Mouse (Mus musculus): ENCODE results near the gene Sema4d. TPM values are rescaled to one million over a fixed set of nuclear protein-coding genes. Genes with fewer than 3 reads are reported as not detected.
A peak's percentile ranks its signal among the peaks of the same experiment; 100 is the strongest.

Gene Sema4d
- total and polyA plus RNA-seq, 3 experiments = 12.8 to 67.1 (median 16.7) TPM

DNA sequence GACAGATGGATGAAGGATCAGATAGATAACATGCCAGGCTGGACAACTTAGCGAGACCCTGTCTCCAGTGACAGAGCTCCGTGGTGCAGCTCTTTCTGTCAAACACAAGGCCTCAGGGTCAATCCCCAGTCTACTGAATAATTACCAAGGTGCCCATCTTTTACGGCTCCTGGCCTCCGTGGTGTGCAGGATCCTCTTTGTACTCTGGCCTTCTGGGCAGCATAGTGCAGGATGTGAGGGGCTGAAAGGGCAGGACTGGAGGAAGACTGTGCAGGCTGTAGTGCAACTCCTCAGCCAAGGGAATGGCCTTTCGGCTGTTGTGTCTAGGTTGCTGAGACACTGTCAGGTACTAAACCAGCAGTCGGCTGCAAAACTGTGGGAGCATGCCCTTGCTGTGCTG, 140.4 kb downstream of the Sema4d start:
- dilution Hi-C loops (cut with MboI; ENCODE audit: extremely low pct_ligation_motif_present, extremely low pct_unique_long_range_greater_than_20kb, low sequenced_read_pairs) (no loop called here), in situ Hi-C loops (cut with MboI; ENCODE audit: low pct_ligation_motif_present, low pct_unique_long_range_greater_than_20kb, low sequenced_read_pairs) (no loop called here)
- Histone ChIP-seq H3K36me3 (replicated peaks in 1 of 2; ENCODE audit: control insufficient read depth in 1 of 2, insufficient read depth in 1 of 2, low read length in 1 of 2) (peaks cover 47 to 70% of the 10 kb centered on the region in 2 experiments), H3K4me2 (ENCODE audit: insufficient read depth, low read depth, poor library complexity, severe bottlenecking) (no peak overlapping the region), H3K9ac (ENCODE audit: insufficient read depth, low read depth) (no peak overlapping the region), H3K27me3 (replicated peaks) (no peaks in the 10 kb centered on the region), H3K27ac (ENCODE audit: insufficient read depth, low read depth) (no peak overlapping the region), H3K79me2 (replicated peaks; ENCODE audit: control insufficient read depth, extremely low read depth, insufficient read depth, poor library complexity, severe bottlenecking) (peaks cover 41% of the 10 kb centered on the region), H3K9me3 (replicated peaks; ENCODE audit: low read length) (no peaks in the 10 kb centered on the region), H3K4me1 (ENCODE audit: control insufficient read depth in 1 of 2, insufficient read depth in 2 of 2) (peaks cover 5 to 24% of the 10 kb centered on the region in 2 experiments), H3K4me3 (replicated peaks in 1 of 3; ENCODE audit: low read depth in 2 of 3, low read length in 2 of 3, poor library complexity in 1 of 3) (no peak overlapping the region)
- no peak for TF ChIP-seq ELF1 (IDR thresholded peaks at IDR 0.05; ENCODE audit: low read depth, low read length)
- TF ChIP-seq MEF2A (IDR thresholded peaks at IDR 0.05; ENCODE audit: borderline replicate concordance, low read depth, low read length) = no peak
- TF ChIP-seq ZC3H11A (IDR thresholded peaks at IDR 0.05; ENCODE audit: low read depth, low read length) = no peak
- TF ChIP-seq JUND (conservative IDR thresholded peaks at IDR 0.05; ENCODE audit: low read depth, low read length) = no peak
- no peak for TF ChIP-seq RCOR1 (conservative IDR thresholded peaks at IDR 0.05; ENCODE audit: low read depth, low read length)
- no peak for TF ChIP-seq CTCF (conservative IDR thresholded peaks at IDR 0.05 in 1 of 2, IDR thresholded peaks at IDR 0.05 in 1 of 2; ENCODE audit: low read depth in 2 of 2, low read length in 2 of 2)
- no peak for TF ChIP-seq TCF12 (IDR thresholded peaks at IDR 0.05; ENCODE audit: low read depth, low read length)
- TF ChIP-seq SIN3A (IDR thresholded peaks at IDR 0.05; ENCODE audit: low read length) = no peak
- no peak for TF ChIP-seq ZNF384 (IDR thresholded peaks at IDR 0.05; ENCODE audit: low read depth, low read length)
- TF ChIP-seq MAZ (IDR thresholded peaks at IDR 0.05; ENCODE audit: low read depth, low read length) = no peak
- TF ChIP-seq SMC3 (IDR thresholded peaks at IDR 0.05; ENCODE audit: low read depth, low read length) = no peak
- TF ChIP-seq USF2 (conservative IDR thresholded peaks at IDR 0.05; ENCODE audit: low read depth, low read length) = no peak
- no peak for TF ChIP-seq E2F4 (IDR thresholded peaks at IDR 0.05; ENCODE audit: insufficient replicate concordance, low read depth, low read length)
- no peak for TF ChIP-seq IRF4 (IDR thresholded peaks at IDR 0.05; ENCODE audit: low read depth, low read length)
- no peak for TF ChIP-seq POLR2AphosphoS2 (IDR thresholded peaks at IDR 0.05; ENCODE audit: low read depth, low read length)
- DNase-seq (ENCODE audit: extremely low read depth) = no peak

DNA sequence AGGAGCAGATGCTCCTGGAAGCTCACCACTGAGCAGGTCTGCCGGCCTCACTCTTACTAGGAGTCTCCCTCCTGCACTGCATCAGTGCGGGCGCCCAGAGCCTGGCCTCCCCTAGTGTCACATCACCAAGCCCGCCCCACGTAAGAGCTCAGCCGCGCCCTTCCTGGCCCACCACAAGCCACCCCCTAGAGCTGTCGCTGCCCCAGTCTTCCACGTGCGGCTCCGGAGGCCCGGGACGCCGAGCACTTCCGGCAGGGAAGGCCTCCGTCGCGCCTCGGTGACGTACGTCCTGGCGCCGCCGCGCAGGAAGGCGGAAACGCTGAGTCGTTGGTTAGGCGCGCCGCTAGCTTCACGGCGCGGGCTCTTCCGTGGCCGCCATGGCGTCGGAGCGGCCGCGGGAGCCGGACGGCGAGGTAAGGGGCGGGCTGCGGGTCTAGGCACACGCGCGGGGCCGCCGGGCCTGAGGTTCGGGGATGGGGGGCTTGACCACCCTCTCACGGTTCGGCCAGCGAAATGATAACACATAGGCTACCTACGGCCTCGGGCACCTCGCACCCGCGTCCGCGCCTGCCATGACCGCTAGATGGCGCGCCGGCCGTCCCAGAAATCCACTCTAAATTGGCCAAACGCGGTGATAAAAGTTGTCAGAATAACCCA, 142.0 kb downstream of the Sema4d start, which contains the start of gene Secisbp2:
TSS of gene Secisbp2 (plus strand) at position 290 of the 657 bp plus-strand sequence.
- H3K4me2 ChIP-seq (ENCODE audit: insufficient read depth, low read depth, poor library complexity, severe bottlenecking) = peak within 1 kb of the TSS; percentile 65
- peak; percentile 90 for DNase-seq (ENCODE audit: extremely low read depth)
- peaks cover 5 to 24% of the 10 kb centered on the region in 2 experiments for H3K4me1 ChIP-seq (ENCODE audit: control insufficient read depth in 1 of 2, insufficient read depth in 2 of 2)
- no peaks in the 10 kb centered on the region for H3K9me3 ChIP-seq (replicated peaks; ENCODE audit: low read length)
- H3K36me3 ChIP-seq (replicated peaks in 1 of 2; ENCODE audit: control insufficient read depth in 1 of 2, insufficient read depth in 1 of 2, low read length in 1 of 2) = peaks cover 35 to 54% of the 10 kb centered on the region in 2 experiments
- dilution Hi-C loops (cut with MboI; ENCODE audit: extremely low pct_ligation_motif_present, extremely low pct_unique_long_range_greater_than_20kb, low sequenced_read_pairs) = no loop called here
- peak within 1 kb of the TSS; percentile 67 for H3K27ac ChIP-seq (ENCODE audit: insufficient read depth, low read depth)
- in situ Hi-C loops (cut with MboI; ENCODE audit: low pct_ligation_motif_present, low pct_unique_long_range_greater_than_20kb, low sequenced_read_pairs) = no loop called here
- no peaks in the 10 kb centered on the region for H3K27me3 ChIP-seq (replicated peaks)
- peak within 1 kb of the TSS; percentile 69 to 75 (median 74) for H3K4me3 ChIP-seq (replicated peaks in 1 of 3; ENCODE audit: low read depth in 2 of 3, low read length in 2 of 3, poor library complexity in 1 of 3)
- peak within 1 kb of the TSS; percentile 52 for H3K9ac ChIP-seq (ENCODE audit: insufficient read depth, low read depth)
- peaks cover 57% of the 10 kb centered on the region for H3K79me2 ChIP-seq (replicated peaks; ENCODE audit: control insufficient read depth, extremely low read depth, insufficient read depth, poor library complexity, severe bottlenecking)
- TF ChIP-seq BHLHE40 (IDR thresholded peaks at IDR 0.05; ENCODE audit: low read depth, low read length) = peak; percentile 85
- peak; percentile 90 for TF ChIP-seq NELFE (IDR thresholded peaks at IDR 0.05; ENCODE audit: low read depth, low read length)
- TF ChIP-seq MXI1 (IDR thresholded peaks at IDR 0.05; ENCODE audit: low read depth, low read length) = peak; percentile 100
- TF ChIP-seq CHD2 (IDR thresholded peaks at IDR 0.05; ENCODE audit: low read length) = peak; percentile 42; the same call in 1 of the 2 replicates
- TF ChIP-seq POLR2A (IDR thresholded peaks at IDR 0.05; ENCODE audit: low read depth, low read length) = peak; percentile 84
- TF ChIP-seq ZKSCAN1 (IDR thresholded peaks at IDR 0.05; ENCODE audit: borderline replicate concordance, low read depth, low read length) = no peak; the same call in 1 of the 2 replicates
- TF ChIP-seq JUN (IDR thresholded peaks at IDR 0.05; ENCODE audit: insufficient read depth, low read depth, low read length) = no peak
- TF ChIP-seq EP300 (IDR thresholded peaks at IDR 0.05; ENCODE audit: low read length) = no peak
- TF ChIP-seq ELF1 (IDR thresholded peaks at IDR 0.05; ENCODE audit: low read depth, low read length) = peak; percentile 100
- no peak for TF ChIP-seq MAZ (IDR thresholded peaks at IDR 0.05; ENCODE audit: low read depth, low read length)
- peak; percentile 90 for TF ChIP-seq ZMIZ1 (IDR thresholded peaks at IDR 0.05; ENCODE audit: low read depth, low read length)
- no peak for TF ChIP-seq ZC3H11A (IDR thresholded peaks at IDR 0.05; ENCODE audit: low read depth, low read length)
- no peak for TF ChIP-seq CHD1 (IDR thresholded peaks at IDR 0.05; ENCODE audit: low read depth, low read length)
- TF ChIP-seq RAD21 (IDR thresholded peaks at IDR 0.05; ENCODE audit: low read depth, low read length) = peak; percentile 43
- TF ChIP-seq NRF1 (IDR thresholded peaks at IDR 0.05; ENCODE audit: low read depth, low read length) = peak; percentile 59
- no peak; the same call in 1 of the 2 replicates for TF ChIP-seq RCOR1 (conservative IDR thresholded peaks at IDR 0.05; ENCODE audit: low read depth, low read length)
- TF ChIP-seq JUND (conservative IDR thresholded peaks at IDR 0.05; ENCODE audit: low read depth, low read length) = no peak
- TF ChIP-seq ETS1 (conservative IDR thresholded peaks at IDR 0.05; ENCODE audit: low read depth, low read length) = peak; percentile 30
- TF ChIP-seq USF1 (IDR thresholded peaks at IDR 0.05; ENCODE audit: low read depth, low read length) = no peak
- no peak for TF ChIP-seq TBP (conservative IDR thresholded peaks at IDR 0.05; ENCODE audit: low read depth, low read length)
- no peak; the same call in 1 of the 2 replicates for TF ChIP-seq E2F4 (IDR thresholded peaks at IDR 0.05; ENCODE audit: insufficient replicate concordance, low read depth, low read length)
- TF ChIP-seq USF2 (conservative IDR thresholded peaks at IDR 0.05; ENCODE audit: low read depth, low read length) = no peak
- TF ChIP-seq HCFC1 (IDR thresholded peaks at IDR 0.05; ENCODE audit: low read depth, low read length) = peak; percentile 97
- peak; percentile 76 for TF ChIP-seq TCF12 (IDR thresholded peaks at IDR 0.05; ENCODE audit: low read depth, low read length)

All from CH12.LX (cell line).